Mouse (Mus musculus) fat pad, adult 2 months (tissue): ENCODE measurements around the gene Cped1.

Source experiments
- DNase-seq: peaks from one replicate; pipeline ENCODE4 v3.0.0-alpha.2; 2011; ENCODE audit warnings: low read depth, low spot score; ENCODE audit errors: extremely low read depth

Gene Cped1

DNA sequence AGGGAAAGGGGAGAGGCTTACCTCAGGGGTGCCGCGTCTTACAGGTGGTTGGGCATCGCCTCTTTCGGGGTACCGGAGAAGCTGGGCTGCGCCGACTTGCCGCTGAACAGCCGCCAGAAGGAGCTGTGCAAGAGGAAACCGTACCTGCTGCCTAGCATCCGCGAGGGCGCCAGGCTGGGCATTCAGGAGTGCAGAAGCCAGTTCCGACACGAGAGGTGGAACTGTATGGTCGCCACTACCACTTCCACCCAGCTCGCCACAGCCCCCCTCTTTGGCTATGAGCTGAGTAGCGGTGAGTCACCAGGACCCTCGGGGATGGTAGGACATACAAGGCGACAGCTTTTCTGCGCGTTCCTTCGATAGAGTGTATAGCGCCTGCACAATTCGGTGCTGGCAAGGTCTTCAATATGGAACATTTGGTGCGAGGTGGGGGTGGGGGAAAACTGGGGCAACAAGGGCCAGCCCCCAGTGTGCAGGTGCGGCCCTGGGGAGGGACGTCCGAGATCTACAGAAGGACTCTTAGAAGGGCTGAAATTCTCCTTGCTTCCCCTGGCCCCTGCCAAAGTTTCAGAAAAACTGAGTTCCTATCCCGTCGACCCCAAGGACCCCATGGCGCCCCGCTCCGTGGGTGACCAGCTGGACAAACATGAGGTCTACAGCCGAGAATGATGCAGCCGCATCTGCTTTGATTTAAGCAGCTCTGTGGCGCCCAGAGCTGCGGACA is 303.2 kb downstream of the Cped1 start:
- DNase-seq = no peak

DNA sequence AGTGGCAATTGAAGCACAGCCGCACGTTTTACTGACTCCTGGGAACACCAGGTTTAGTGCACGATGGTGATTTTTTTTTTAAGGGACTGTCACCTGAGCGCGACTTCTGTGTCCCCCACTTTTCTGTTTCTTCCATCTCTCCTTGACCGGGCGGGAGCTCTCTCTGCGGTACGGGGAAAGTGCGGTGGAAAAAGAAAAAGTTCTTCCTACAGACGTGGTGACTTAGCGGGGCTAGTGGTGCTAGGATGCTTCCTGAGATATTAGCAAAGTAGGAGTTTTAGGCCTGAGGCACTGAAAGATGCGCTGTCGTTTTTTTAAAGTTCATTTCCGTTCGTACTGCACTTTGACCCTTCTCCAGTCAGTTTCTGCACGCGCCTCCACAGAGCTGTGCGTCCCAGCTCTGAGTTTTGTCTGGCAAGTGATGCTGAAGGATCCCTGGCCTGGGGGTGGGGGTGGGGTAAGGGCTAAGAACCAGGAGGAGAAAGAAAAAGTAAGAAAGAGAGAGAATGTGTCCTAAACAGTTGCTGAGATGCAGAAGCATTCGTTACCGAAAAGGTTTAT is 303.8 kb downstream of the Cped1 start:
- no peak for DNase-seq

DNA sequence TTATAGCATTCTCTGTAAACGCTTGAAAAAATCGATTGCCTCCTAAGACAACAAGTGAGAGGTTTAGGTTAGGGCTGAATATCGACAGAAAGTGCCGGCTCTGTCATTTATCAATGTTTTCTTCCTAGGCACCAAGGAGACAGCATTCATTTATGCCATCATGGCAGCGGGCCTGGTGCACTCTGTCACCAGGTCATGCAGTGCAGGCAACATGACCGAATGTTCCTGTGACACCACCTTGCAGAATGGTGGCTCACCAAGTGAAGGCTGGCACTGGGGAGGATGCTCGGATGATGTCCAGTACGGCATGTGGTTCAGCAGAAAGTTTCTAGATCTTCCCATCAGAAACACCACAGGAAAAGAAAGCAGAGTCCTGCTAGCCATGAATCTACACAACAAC is 305.1 kb downstream of the Cped1 start:
- DNase-seq = no peak

DNA sequence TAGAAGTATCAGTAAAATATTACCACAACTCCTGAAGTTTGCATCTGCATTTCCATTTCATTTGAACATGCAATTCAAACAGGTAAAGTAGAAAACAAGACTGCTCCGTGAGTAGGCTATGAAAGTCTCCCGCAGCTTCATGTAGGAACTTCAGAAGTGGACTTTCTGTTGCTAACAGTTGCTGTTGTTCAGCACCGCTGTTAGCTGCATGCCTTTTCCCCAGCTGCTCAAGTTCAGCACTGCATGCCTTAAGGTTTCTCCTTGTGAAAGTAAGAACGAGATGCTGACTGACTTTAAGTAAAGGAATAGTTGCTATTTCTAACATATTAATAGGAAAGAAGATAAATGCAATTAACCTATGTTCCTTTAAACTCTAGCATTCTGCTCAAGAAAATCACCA is 306.3 kb downstream of the Cped1 start:
- DNase-seq = no peak

DNA sequence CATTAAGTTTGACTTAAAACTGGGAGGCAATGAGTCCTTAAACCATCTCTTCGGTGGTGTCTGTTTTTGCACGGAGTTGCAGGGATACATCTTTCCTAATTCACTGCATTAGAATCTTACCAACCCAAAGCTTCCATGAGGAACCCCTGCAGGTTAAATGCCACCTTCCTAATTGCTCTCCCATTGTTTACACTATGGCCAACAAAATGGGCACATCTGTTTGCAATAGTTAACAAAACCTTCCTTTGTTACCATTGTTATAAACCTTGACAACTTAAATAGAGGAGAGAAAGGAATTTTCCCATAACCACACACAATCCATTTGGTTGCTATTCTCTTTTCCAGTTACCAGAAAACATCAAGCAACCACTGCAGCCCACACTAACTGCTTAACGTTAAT is 308.2 kb downstream of the Cped1 start:
- DNase-seq = no peak

DNA sequence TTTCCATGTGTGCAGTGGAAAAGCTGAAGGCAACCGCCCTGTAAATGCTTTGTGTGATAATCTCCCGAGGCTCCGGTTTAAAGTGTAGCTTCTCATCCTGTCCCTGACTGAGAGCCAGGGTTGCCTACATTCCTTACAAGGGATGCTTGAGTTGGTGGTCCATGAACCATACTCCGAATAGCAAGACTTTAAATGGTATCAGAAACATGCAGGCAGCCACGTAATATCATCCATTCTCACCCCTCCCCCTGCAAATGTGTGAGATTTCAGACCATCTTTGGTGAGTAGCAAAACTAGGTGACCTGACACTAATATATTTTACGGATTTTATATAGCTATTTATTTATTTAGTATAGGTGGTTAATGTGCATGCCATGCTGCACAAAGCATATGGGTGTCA is 311.3 kb downstream of the Cped1 start:
- DNase-seq = no peak

DNA sequence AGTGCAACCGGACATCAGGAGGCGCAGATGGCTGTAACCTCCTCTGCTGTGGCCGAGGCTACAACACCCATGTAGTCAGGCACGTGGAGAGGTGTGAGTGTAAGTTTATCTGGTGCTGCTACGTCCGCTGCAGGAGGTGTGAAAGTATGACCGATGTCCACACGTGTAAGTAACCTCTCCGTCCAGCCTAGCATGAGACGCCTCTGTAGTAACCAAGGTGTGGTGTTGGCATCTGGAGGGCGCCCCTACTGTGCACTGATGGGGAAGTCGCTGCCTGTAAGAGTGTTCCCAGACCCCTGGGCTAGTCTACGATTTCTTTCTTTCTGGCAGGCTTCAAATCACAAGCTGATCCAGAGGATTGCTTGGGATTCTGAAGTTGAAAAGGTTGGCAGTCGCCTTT is 312.3 kb downstream of the Cped1 start:
- no peak for DNase-seq
